Mouse (Mus musculus) embryonic facial prominence, embryonic 13.5 days (tissue): Measurements from ENCODE around the gene Zfp710. TPM values are rescaled to one million over a fixed set of nuclear protein-coding genes. Genes with fewer than 3 reads are reported as not detected.

Experiments used
- ATAC-seq: fragments of 200-750 bp; cut with Nextera tagmentation; 2 replicates; pipeline ENCODE4 v1.8.0; 2017; ENCODE audit warnings: low read depth; ENCODE audit not compliant: insufficient number of reproducible peaks, insufficient read depth, low FRiP score, low TSS enrichment
- H3K27ac ChIP-seq: fragments of 300-500 bp; sonication (generic); 2 replicates; pipeline ENCODE4 v1.5.1; 2015; ENCODE audit warnings: moderate library complexity, mild to moderate bottlenecking, inconsistent platforms
- H3K27me3 ChIP-seq: fragments of 300-500 bp; sonication (generic); 2 replicates; pipeline ENCODE4 v1.6.1; 2015; ENCODE audit warnings: mild to moderate bottlenecking, inconsistent platforms
- H3K36me3 ChIP-seq: fragments of 300-500 bp; sonication (generic); 2 replicates; pipeline ENCODE4 v1.6.1; 2015; ENCODE audit warnings: mild to moderate bottlenecking, inconsistent platforms
- H3K4me1 ChIP-seq: fragments of 300-500 bp; sonication (generic); 2 replicates; pipeline ENCODE4 v1.6.1; 2015; ENCODE audit warnings: inconsistent platforms
- H3K4me2 ChIP-seq: fragments of 300-500 bp; sonication (generic); 2 replicates; pipeline ENCODE4 v1.6.1; 2015; ENCODE audit warnings: moderate library complexity, mild to moderate bottlenecking, inconsistent platforms
- H3K4me3 ChIP-seq: fragments of 300-500 bp; sonication (generic); 2 replicates; pipeline ENCODE4 v1.5.1; 2015; ENCODE audit warnings: mild to moderate bottlenecking, inconsistent platforms
- H3K9ac ChIP-seq: fragments of 300-500 bp; sonication (generic); 2 replicates; pipeline ENCODE4 v1.6.1; 2015; ENCODE audit warnings: mild to moderate bottlenecking, inconsistent platforms
- H3K9me3 ChIP-seq: fragments of 300-500 bp; sonication (generic); 2 replicates; pipeline ENCODE4 v1.6.1; 2016; ENCODE audit warnings: inconsistent platforms
- WGBS: fragments of 180-500 bp; shearing (Covaris S2); methylation state at CpG from one replicate; pipeline ENCODE4 v1.1.7; 2015; ENCODE audit warnings: mixed read lengths; 5-methylcytosine and 5-hydroxymethylcytosine counted together
- polyA plus RNA-seq: library from polyadenylated mRNA; unstranded; fragments of >200 nt; fragmentation: Nextera tagmentation; extraction: Ambion mirVana; gene quantifications from 2 replicates; pipeline ENCODE4 v1.2.1, GENCODE M21; 2015

Zfp710 gene
- polyA plus RNA-seq, 1 experiment from 2014 or later, result 21.9 TPM

GRCm38 (mm10) chr7:80111066-80112045, 86.7 kb downstream of the Zfp710 start:
- Histone ChIP-seq H3K27me3 (no peaks in the 10 kb centered on the region), H3K36me3 (peaks cover 47% of the 10 kb centered on the region), H3K9ac (no peak overlapping the region), H3K4me3 (no peak overlapping the region), H3K27ac (no peak overlapping the region), H3K9me3 (0 out of 2 replicates have a peak, but pooled peaks cover 6% of the 10 kb centered on the region), H3K4me2 (no peak overlapping the region), H3K4me1 (peaks cover 42% of the 10 kb centered on the region)
- WGBS, result 86% methylated on average over 9 of the region's 9 CpGs
- no peak for ATAC-seq

- no peak for ATAC-seq
- WGBS, result 6% methylated on average over 10 of the region's 10 CpGs
- H3K4me1 ChIP-seq, result peaks cover 45% of the 10 kb centered on the region
These were observed 89.4 kb downstream of the Zfp710 start for GRCm38 (mm10) chr7:80113989-80114388.

GRCm38 (mm10) chr7:80114451-80115223, 90.0 kb downstream of the Zfp710 start:
- Histone ChIP-seq H3K27me3 (no peaks in the 10 kb centered on the region), H3K9ac (peak overlapping the region; percentile 98), H3K9me3 (no peaks in the 10 kb centered on the region), H3K4me3 (peak overlapping the region; percentile 86), H3K4me1 (peaks cover 45% of the 10 kb centered on the region), H3K4me2 (peak overlapping the region; percentile 85), H3K36me3 (peaks cover 17% of the 10 kb centered on the region), H3K27ac (peak overlapping the region; percentile 97)
- ATAC-seq, result peak; percentile 74
- WGBS, result under 1% methylated on average over 52 of the region's 52 CpGs

More at GRCm38 (mm10) chr7:80113989-80114388, 89.4 kb downstream of the Zfp710 start:
- Histone ChIP-seq H3K27me3 (no peaks in the 10 kb centered on the region), H3K36me3 (peaks cover 21% of the 10 kb centered on the region), H3K9ac (peak overlapping the region; percentile 98), H3K9me3 (no peaks in the 10 kb centered on the region), H3K4me2 (peak overlapping the region; percentile 85), H3K4me3 (peak overlapping the region; percentile 86), H3K27ac (peak overlapping the region; percentile 97)

DNA sequence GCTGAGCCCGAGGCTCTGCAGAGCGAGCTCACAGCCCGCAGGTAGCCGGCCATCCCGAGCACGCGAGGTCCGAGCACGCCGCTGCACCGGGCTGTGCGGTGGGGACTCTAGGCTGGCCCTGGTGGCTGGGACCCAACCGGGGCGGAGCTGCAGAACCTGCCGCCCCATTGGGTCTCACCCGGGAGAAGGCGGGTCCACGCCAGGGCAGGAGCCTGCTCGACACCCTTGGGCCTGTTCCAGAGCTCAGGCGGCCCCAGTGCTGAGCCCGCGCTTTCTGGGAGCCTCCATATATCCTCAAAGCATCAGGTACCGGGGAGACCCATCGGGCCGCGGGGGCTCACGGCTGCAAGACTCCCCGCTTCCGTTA, 90.6 kb downstream of the Zfp710 start, which contains the start of gene Idh2:
TSS of gene Idh2 (minus strand) at position 169 of the 367 bp plus-strand sequence.
- no peaks in the 10 kb centered on the region for H3K9me3 ChIP-seq
- peaks cover 45% of the 10 kb centered on the region for H3K4me1 ChIP-seq
- 0 out of 2 replicates have a peak, but pooled peaks cover 12% of the 10 kb centered on the region for H3K36me3 ChIP-seq
- peak within 1 kb of the TSS; percentile 85 for H3K4me2 ChIP-seq
- peak within 1 kb of the TSS; percentile 86 for H3K4me3 ChIP-seq
- peak; percentile 97 for ATAC-seq
- peak within 1 kb of the TSS; percentile 97 for H3K27ac ChIP-seq
- peak within 1 kb of the TSS; percentile 98 for H3K9ac ChIP-seq
- WGBS, result under 1% methylated on average over 29 of the region's 29 CpGs
- H3K27me3 ChIP-seq, result no peaks in the 10 kb centered on the region

GRCm38 (mm10) chr7:80116158-80116557, 91.5 kb downstream of the Zfp710 start:
- Histone ChIP-seq H3K27ac (no peak overlapping the region), H3K9ac (peak overlapping the region; percentile 98), H3K36me3 (0 out of 2 replicates have a peak, but pooled peaks cover 3% of the 10 kb centered on the region), H3K27me3 (no peaks in the 10 kb centered on the region), H3K4me1 (peaks cover 50% of the 10 kb centered on the region), H3K4me3 (peak overlapping the region; percentile 86), H3K9me3 (no peaks in the 10 kb centered on the region), H3K4me2 (peak overlapping the region; percentile 85)
- no peak for ATAC-seq
- 64% methylated on average over 2 of the region's 2 CpGs for WGBS

- H3K27ac ChIP-seq, result no peak overlapping the region
- no peak overlapping the region for H3K4me2 ChIP-seq
- H3K9ac ChIP-seq, result no peak overlapping the region
- H3K27me3 ChIP-seq, result no peaks in the 10 kb centered on the region
- ATAC-seq, result no peak
- peaks cover 31% of the 10 kb centered on the region for H3K4me1 ChIP-seq
- H3K9me3 ChIP-seq, result no peaks in the 10 kb centered on the region
- 79% methylated on average over 4 of the region's 4 CpGs for WGBS
- no peak overlapping the region for H3K4me3 ChIP-seq
- H3K36me3 ChIP-seq, result no peaks in the 10 kb centered on the region
These were observed 94.6 kb downstream of the Zfp710 start for GRCm38 (mm10) chr7:80119198-80119597.

GRCm38 (mm10) chr7:80121083-80121482, 96.5 kb downstream of the Zfp710 start:
- WGBS, result 54% methylated on average over 5 of the region's 5 CpGs
- H3K4me1 ChIP-seq, result peaks cover 22% of the 10 kb centered on the region
- no peak for ATAC-seq
- no peaks in the 10 kb centered on the region for H3K9me3 ChIP-seq
- no peaks in the 10 kb centered on the region for H3K36me3 ChIP-seq
- no peak overlapping the region for H3K4me2 ChIP-seq
- H3K4me3 ChIP-seq, result no peak overlapping the region
- H3K9ac ChIP-seq, result no peak overlapping the region
- H3K27me3 ChIP-seq, result no peaks in the 10 kb centered on the region
- no peak overlapping the region; the same call in 1 of the 2 replicates for H3K27ac ChIP-seq

DNA sequence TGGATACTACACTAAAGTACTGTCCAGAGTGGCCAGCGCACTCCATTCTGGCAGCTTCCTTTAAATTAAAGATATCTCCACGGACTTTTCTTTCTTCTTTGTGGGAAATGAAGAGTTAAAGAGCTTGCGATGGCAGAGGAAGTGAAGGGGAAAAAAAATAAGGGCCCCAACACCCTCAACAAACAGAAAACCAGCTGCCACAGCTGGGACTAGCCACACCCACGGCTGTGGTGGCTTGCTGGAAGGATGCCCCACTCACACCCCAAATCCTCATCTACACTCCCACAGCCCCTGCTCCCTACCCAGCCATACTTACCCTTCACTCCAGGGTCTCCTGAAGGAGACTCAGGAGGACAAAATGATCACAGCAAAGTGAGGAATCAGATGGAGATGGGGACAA, 98.5 kb downstream of the Zfp710 start:
- no peaks in the 10 kb centered on the region for H3K27me3 ChIP-seq
- no peaks in the 10 kb centered on the region for H3K36me3 ChIP-seq
- H3K4me1 ChIP-seq, result peaks cover 15% of the 10 kb centered on the region
- H3K9ac ChIP-seq, result no peak overlapping the region
- no peak for ATAC-seq
- no peak overlapping the region for H3K4me2 ChIP-seq
- H3K27ac ChIP-seq, result no peak overlapping the region
- no peaks in the 10 kb centered on the region for H3K9me3 ChIP-seq
- 51% methylated on average over 4 of the region's 4 CpGs for WGBS
- H3K4me3 ChIP-seq, result no peak overlapping the region

- no peak overlapping the region for H3K27ac ChIP-seq
- no peak overlapping the region for H3K4me3 ChIP-seq
- no peaks in the 10 kb centered on the region for H3K36me3 ChIP-seq
- no peaks in the 10 kb centered on the region for H3K9me3 ChIP-seq
- no peak overlapping the region for H3K4me2 ChIP-seq
- ATAC-seq, result no peak
- no peaks in the 10 kb centered on the region for H3K27me3 ChIP-seq
- H3K9ac ChIP-seq, result no peak overlapping the region
- H3K4me1 ChIP-seq, result peaks cover 15% of the 10 kb centered on the region
- 84% methylated on average over 2 of the region's 2 CpGs for WGBS
These were observed 99.1 kb downstream of the Zfp710 start for GRCm38 (mm10) chr7:80123672-80124071.

GRCm38 (mm10) chr7:80129278-80129677, 104.7 kb downstream of the Zfp710 start:
- H3K4me3 ChIP-seq, result no peak overlapping the region
- no peak overlapping the region for H3K9ac ChIP-seq
- H3K4me2 ChIP-seq, result no peak overlapping the region
- WGBS, result 61% methylated on average over 4 of the region's 4 CpGs
- H3K4me1 ChIP-seq, result peaks cover 14% of the 10 kb centered on the region
- H3K36me3 ChIP-seq, result no peaks in the 10 kb centered on the region
- no peaks in the 10 kb centered on the region for H3K27me3 ChIP-seq
- ATAC-seq, result no peak
- no peaks in the 10 kb centered on the region for H3K9me3 ChIP-seq
- H3K27ac ChIP-seq, result no peak overlapping the region

DNA sequence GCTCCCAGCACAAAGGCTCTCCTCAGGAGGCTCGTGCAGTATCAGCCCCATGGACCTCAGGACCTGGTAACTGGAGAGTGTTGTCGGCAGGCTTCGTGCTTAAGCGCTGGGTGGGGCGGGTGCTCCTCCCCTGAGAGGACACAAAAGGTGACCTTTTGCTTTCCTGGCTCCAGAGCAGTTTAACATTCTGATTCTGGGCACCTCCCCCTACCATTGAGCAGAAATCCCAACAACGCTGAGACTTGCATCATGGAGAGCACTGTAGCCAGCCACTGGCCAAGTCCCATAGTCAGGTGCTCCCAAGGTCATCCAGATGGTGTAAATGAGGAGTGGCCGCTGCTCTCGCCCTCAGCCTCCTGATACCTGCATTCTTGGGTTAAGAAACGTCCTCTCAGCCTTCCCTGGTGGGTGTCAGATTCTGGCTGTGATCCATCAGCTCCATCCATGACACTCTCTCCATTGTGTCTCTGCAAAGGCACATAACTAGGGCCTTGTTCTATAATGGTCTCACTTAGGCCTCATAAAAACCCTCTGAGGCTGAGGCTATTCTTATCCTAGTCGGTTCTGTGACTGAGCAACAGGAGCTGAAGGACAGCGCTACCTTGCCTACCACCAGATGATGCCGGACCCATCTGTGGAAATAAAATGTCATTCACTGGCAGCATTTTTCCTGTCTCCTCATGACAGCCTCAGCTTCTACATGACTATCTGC, 105.9 kb downstream of the Zfp710 start:
- Histone ChIP-seq H3K9me3 (no peaks in the 10 kb centered on the region), H3K9ac (no peak overlapping the region), H3K27ac (no peak overlapping the region), H3K27me3 (no peaks in the 10 kb centered on the region), H3K4me1 (peaks cover 23% of the 10 kb centered on the region), H3K4me2 (no peak overlapping the region), H3K36me3 (no peaks in the 10 kb centered on the region), H3K4me3 (no peak overlapping the region)
- no peak for ATAC-seq
- WGBS, result 37% methylated on average over 12 of the region's 12 CpGs
